Mouse (Mus musculus) stomach, postnatal 0 days (tissue): ENCODE measurements around the gene Cemip.

Experiments used
- CTCF ChIP-seq: IDR thresholded peaks from 2 replicates; pipeline ENCODE4 v1.5.1; 2016; ENCODE audit warnings: antibody characterized with exemption, low read depth, mild to moderate bottlenecking, moderate library complexity
- EP300 ChIP-seq: optimal IDR thresholded peaks from 2 replicates; pipeline ENCODE3; 2016; ENCODE audit warnings: antibody characterized with exemption

DNA sequence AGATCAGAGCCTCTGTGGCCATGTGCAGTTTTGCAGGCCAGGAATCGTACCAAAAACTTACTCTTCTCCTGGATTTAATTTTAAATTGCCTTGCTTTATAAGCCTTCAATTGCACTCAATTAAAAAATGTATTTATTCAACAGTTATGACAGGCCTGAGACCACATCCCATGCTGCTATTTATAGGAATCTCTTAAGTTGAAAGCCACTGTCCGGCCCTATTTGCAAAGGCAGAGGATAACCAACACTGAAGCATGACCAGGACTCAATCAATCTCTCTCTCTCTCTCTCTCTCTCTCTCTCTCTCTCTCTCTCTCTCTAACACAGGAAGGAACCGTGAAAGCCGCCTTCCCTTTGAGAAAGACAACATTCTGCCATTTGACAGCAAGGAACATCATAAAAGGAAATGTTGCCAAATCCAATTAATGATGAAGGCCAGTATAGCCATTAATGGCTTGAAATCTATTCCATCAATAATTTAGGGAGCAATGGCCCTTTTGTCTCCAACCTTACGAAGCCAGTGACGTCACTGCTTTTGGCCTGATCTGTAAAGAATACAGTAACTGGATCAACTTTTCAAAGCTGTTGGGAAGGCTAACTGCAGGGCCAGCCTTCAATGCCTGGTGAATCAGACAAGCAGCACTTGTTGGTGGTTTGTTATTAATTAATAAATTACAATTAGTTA is 26.2 kb upstream of the Cemip start:
- TF ChIP-seq CTCF (no peak), EP300 (no peak)
